Mouse (Mus musculus): Measurements from ENCODE around the gene Bst2. TPM values are rescaled to one million over a fixed set of nuclear protein-coding genes. Genes with fewer than 3 reads are reported as not detected.

The Bst2 gene
- polyA plus RNA-seq, 2 experiments: 12.4 to 47.2 TPM

GRCm38 (mm10) chr8:71558958-71559690, 21.9 kb upstream of the Bst2 start:
- 2% methylated on average over 24 of the region's 24 CpGs for WGBS

GRCm38 (mm10) chr8:71558071-71558957, 21.1 kb upstream of the Bst2 start, which contains the start of gene Tmem221:
TSS of gene Tmem221 (minus strand) at chr8:71558871.
- H3K9me3 ChIP-seq (ENCODE audit: control insufficient read depth, low read length): no peaks in the 10 kb centered on the region

More at GRCm38 (mm10) chr8:71558958-71559690, 21.9 kb upstream of the Bst2 start:
- H3K36me3 ChIP-seq (ENCODE audit: control insufficient read depth, insufficient read depth, low read length): no peaks in the 10 kb centered on the region
- H3K4me3 ChIP-seq (replicated peaks; ENCODE audit: low read length): peak overlapping the region; percentile 36
- H3K27me3 ChIP-seq (ENCODE audit: control insufficient read depth, insufficient read depth, low read length): peaks cover 79% of the 10 kb centered on the region
- no peak for TF ChIP-seq POLR2A (IDR thresholded peaks at IDR 0.05; ENCODE audit: borderline replicate concordance, extremely low read depth, insufficient read depth, insufficient read length)
- ATAC-seq (ENCODE audit: low FRiP score, low read depth) (peak; percentile 23; the same call in 1 of the 2 replicates), DNase-seq (ENCODE audit: low spot score) (peak; percentile 76)
- H3K4me1 ChIP-seq (ENCODE audit: control insufficient read depth, insufficient read depth, low read length): peaks cover 6% of the 10 kb centered on the region
- peak overlapping the region; percentile 40; the same call in 1 of the 2 replicates for H3K9ac ChIP-seq (ENCODE audit: low read depth, low read length, severe bottlenecking)
- H3K9me3 ChIP-seq (ENCODE audit: control insufficient read depth, low read length): peaks cover 2% of the 10 kb centered on the region
- H3K4me2 ChIP-seq (replicated peaks; ENCODE audit: low read depth, low read length, severe bottlenecking): peak overlapping the region; percentile 50
- H3K27ac ChIP-seq (replicated peaks; ENCODE audit: low read depth, low read length): no peak overlapping the region

GRCm38 (mm10) chr8:71554644-71555043, 17.4 kb upstream of the Bst2 start:
- H3K36me3 ChIP-seq (ENCODE audit: control insufficient read depth, insufficient read depth, low read length): no peaks in the 10 kb centered on the region
- ATAC-seq (ENCODE audit: low FRiP score, low read depth) (no peak), DNase-seq (ENCODE audit: low spot score) (no peak)
- TF ChIP-seq POLR2A (IDR thresholded peaks at IDR 0.05; ENCODE audit: borderline replicate concordance, extremely low read depth, insufficient read depth, insufficient read length): no peak
- H3K4me2 ChIP-seq (replicated peaks; ENCODE audit: low read depth, low read length, severe bottlenecking): no peak overlapping the region
- no peaks in the 10 kb centered on the region for H3K9me3 ChIP-seq (ENCODE audit: control insufficient read depth, low read length)
- H3K27me3 ChIP-seq (ENCODE audit: control insufficient read depth, insufficient read depth, low read length): peaks cover 38% of the 10 kb centered on the region
- H3K9ac ChIP-seq (ENCODE audit: low read depth, low read length, severe bottlenecking): no peak overlapping the region
- no peaks in the 10 kb centered on the region for H3K4me1 ChIP-seq (ENCODE audit: control insufficient read depth, insufficient read depth, low read length)
- 92% methylated on average over 2 of the region's 2 CpGs for WGBS
- no peak overlapping the region for H3K4me3 ChIP-seq (replicated peaks; ENCODE audit: low read length)
- H3K27ac ChIP-seq (replicated peaks; ENCODE audit: low read depth, low read length): no peak overlapping the region

More at GRCm38 (mm10) chr8:71558071-71558957, 21.1 kb upstream of the Bst2 start, which contains the start of gene Tmem221:
- TF ChIP-seq POLR2A (IDR thresholded peaks at IDR 0.05; ENCODE audit: borderline replicate concordance, extremely low read depth, insufficient read depth, insufficient read length): no peak
- H3K4me3 ChIP-seq (replicated peaks; ENCODE audit: low read length): peak within 1 kb of the TSS; percentile 36
- H3K27ac ChIP-seq (replicated peaks; ENCODE audit: low read depth, low read length): no peak within 1 kb of the TSS
- H3K4me2 ChIP-seq (replicated peaks; ENCODE audit: low read depth, low read length, severe bottlenecking): peak within 1 kb of the TSS; percentile 50
- 5% methylated on average over 68 of the region's 70 CpGs for WGBS
- ATAC-seq (ENCODE audit: low FRiP score, low read depth) (peak; percentile 18; the same call in 1 of the 2 replicates), DNase-seq (ENCODE audit: low spot score) (no peak)
- H3K4me1 ChIP-seq (ENCODE audit: control insufficient read depth, insufficient read depth, low read length): peaks cover 6% of the 10 kb centered on the region
- no peaks in the 10 kb centered on the region for H3K36me3 ChIP-seq (ENCODE audit: control insufficient read depth, insufficient read depth, low read length)
- peak within 1 kb of the TSS; percentile 40; the same call in 1 of the 2 replicates for H3K9ac ChIP-seq (ENCODE audit: low read depth, low read length, severe bottlenecking)
- peaks cover 74% of the 10 kb centered on the region for H3K27me3 ChIP-seq (ENCODE audit: control insufficient read depth, insufficient read depth, low read length)

GRCm38 (mm10) chr8:71554001-71554400, 16.7 kb upstream of the Bst2 start:
- Histone ChIP-seq H3K9ac (ENCODE audit: low read depth, low read length, severe bottlenecking) (no peak overlapping the region), H3K27me3 (ENCODE audit: control insufficient read depth, insufficient read depth, low read length) (peaks cover 32% of the 10 kb centered on the region), H3K36me3 (ENCODE audit: control insufficient read depth, insufficient read depth, low read length) (no peaks in the 10 kb centered on the region), H3K9me3 (ENCODE audit: control insufficient read depth, low read length) (no peaks in the 10 kb centered on the region), H3K4me1 (ENCODE audit: control insufficient read depth, insufficient read depth, low read length) (no peaks in the 10 kb centered on the region), H3K4me3 (replicated peaks; ENCODE audit: low read length) (no peak overlapping the region), H3K27ac (replicated peaks; ENCODE audit: low read depth, low read length) (no peak overlapping the region), H3K4me2 (replicated peaks; ENCODE audit: low read depth, low read length, severe bottlenecking) (no peak overlapping the region)
- WGBS: 70% methylated on average over 6 of the region's 6 CpGs
- TF ChIP-seq POLR2A (IDR thresholded peaks at IDR 0.05; ENCODE audit: borderline replicate concordance, extremely low read depth, insufficient read depth, insufficient read length): no peak
- ATAC-seq (ENCODE audit: low FRiP score, low read depth) (no peak), DNase-seq (ENCODE audit: low spot score) (no peak)

- no peak overlapping the region for H3K4me3 ChIP-seq (replicated peaks; ENCODE audit: low read length)
- H3K9me3 ChIP-seq (ENCODE audit: control insufficient read depth, low read length): no peaks in the 10 kb centered on the region
- no peak for TF ChIP-seq POLR2A (IDR thresholded peaks at IDR 0.05; ENCODE audit: borderline replicate concordance, extremely low read depth, insufficient read depth, insufficient read length)
- DNase-seq (ENCODE audit: low spot score) (no peak), ATAC-seq (ENCODE audit: low FRiP score, low read depth) (no peak)
- H3K27me3 ChIP-seq (ENCODE audit: control insufficient read depth, insufficient read depth, low read length): peaks cover 20% of the 10 kb centered on the region
- peaks cover 10% of the 10 kb centered on the region for H3K36me3 ChIP-seq (ENCODE audit: control insufficient read depth, insufficient read depth, low read length)
- H3K4me2 ChIP-seq (replicated peaks; ENCODE audit: low read depth, low read length, severe bottlenecking): no peak overlapping the region
- H3K27ac ChIP-seq (replicated peaks; ENCODE audit: low read depth, low read length): no peak overlapping the region
- H3K9ac ChIP-seq (ENCODE audit: low read depth, low read length, severe bottlenecking): no peak overlapping the region
- 50% methylated on average over 6 of the region's 6 CpGs for WGBS
- no peaks in the 10 kb centered on the region for H3K4me1 ChIP-seq (ENCODE audit: control insufficient read depth, insufficient read depth, low read length)
Observed at GRCm38 (mm10) chr8:71552770-71553169, 15.5 kb upstream of the Bst2 start.
